Mouse (Mus musculus): ENCODE data around the gene Casc1. TPM values are rescaled to one million over a fixed set of nuclear protein-coding genes. Genes with fewer than 3 reads are reported as not detected.
"Not testable (repeated sequence)": the region's sequence is repeated elsewhere in the genome, so short reads cannot be mapped to it uniquely, and the experiment has no call there.

The Casc1 gene
- polyA plus RNA-seq, 1 experiment from 2014 or later = 0.60 TPM

GRCm38 (mm10) chr6:145160581-145160980 lies 50.2 kb downstream of the Casc1 start:
- Histone ChIP-seq H3K27ac (no peak overlapping the region), H3K9me3 (no peaks in the 10 kb centered on the region), H3K4me2 (replicated peaks) (no peak overlapping the region), H3K36me3 (no peaks in the 10 kb centered on the region), H3K27me3 (replicated peaks) (no peaks in the 10 kb centered on the region), H3K4me3 (no peak overlapping the region), H3K4me1 (no peaks in the 10 kb centered on the region), H3K9ac (no peak overlapping the region)
- no peak for ATAC-seq (ENCODE audit: low FRiP score, low read depth)
- WGBS = 71% methylated on average over 5 of the region's 5 CpGs

- WGBS = 82% methylated on average over 4 of the region's 4 CpGs
- no peaks in the 10 kb centered on the region for H3K4me1 ChIP-seq
- no peak for ATAC-seq (ENCODE audit: low FRiP score, low read depth)
- H3K36me3 ChIP-seq = no peaks in the 10 kb centered on the region
- no peaks in the 10 kb centered on the region for H3K27me3 ChIP-seq (replicated peaks)
- H3K4me2 ChIP-seq (replicated peaks) = no peak overlapping the region
- no peak overlapping the region for H3K9ac ChIP-seq
- H3K9me3 ChIP-seq = no peaks in the 10 kb centered on the region
- no peak overlapping the region for H3K4me3 ChIP-seq
- H3K27ac ChIP-seq = no peak overlapping the region
Observed at GRCm38 (mm10) chr6:145158619-145159018, 52.2 kb downstream of the Casc1 start.

- Histone ChIP-seq H3K27me3 (replicated peaks) (no peaks in the 10 kb centered on the region), H3K4me2 (replicated peaks) (no peak overlapping the region), H3K4me1 (no peaks in the 10 kb centered on the region), H3K9ac (no peak overlapping the region), H3K9me3 (no peaks in the 10 kb centered on the region), H3K4me3 (no peak overlapping the region), H3K27ac (no peak overlapping the region), H3K36me3 (no peaks in the 10 kb centered on the region)
- no peak for ATAC-seq (ENCODE audit: low FRiP score, low read depth)
- WGBS = 60% methylated on average over 9 of the region's 9 CpGs
Observed at GRCm38 (mm10) chr6:145149054-145149453, 61.8 kb downstream of the Casc1 start.

GRCm38 (mm10) chr6:145147716-145148115 lies 63.1 kb downstream of the Casc1 start:
- Histone ChIP-seq H3K27me3 (replicated peaks) (no peaks in the 10 kb centered on the region), H3K4me2 (replicated peaks) (no peak overlapping the region), H3K4me3 (no peak overlapping the region), H3K36me3 (no peaks in the 10 kb centered on the region), H3K9me3 (no peaks in the 10 kb centered on the region), H3K9ac (no peak overlapping the region), H3K27ac (no peak overlapping the region), H3K4me1 (no peaks in the 10 kb centered on the region)
- 93% methylated on average over 16 of the region's 16 CpGs for WGBS
- ATAC-seq (ENCODE audit: low FRiP score, low read depth) = no peak

GRCm38 (mm10) chr6:145145173-145145572 lies 65.6 kb downstream of the Casc1 start:
- 75% methylated on average over 7 of the region's 7 CpGs for WGBS
- no peaks in the 10 kb centered on the region for H3K27me3 ChIP-seq (replicated peaks)
- no peak for ATAC-seq (ENCODE audit: low FRiP score, low read depth)
- H3K36me3 ChIP-seq = no peaks in the 10 kb centered on the region
- H3K9ac ChIP-seq = no peak overlapping the region
- H3K4me3 ChIP-seq = no peak overlapping the region
- no peaks in the 10 kb centered on the region for H3K4me1 ChIP-seq
- H3K27ac ChIP-seq = no peak overlapping the region
- H3K4me2 ChIP-seq (replicated peaks) = no peak overlapping the region
- H3K9me3 ChIP-seq = no peaks in the 10 kb centered on the region

- no peak overlapping the region for H3K27ac ChIP-seq
- no peak overlapping the region for H3K4me2 ChIP-seq (replicated peaks)
- no peak overlapping the region for H3K9ac ChIP-seq
- no peaks in the 10 kb centered on the region for H3K9me3 ChIP-seq
- no peak for ATAC-seq (ENCODE audit: low FRiP score, low read depth)
- WGBS = 92% methylated on average over 12 of the region's 12 CpGs
- no peak overlapping the region for H3K4me3 ChIP-seq
- no peaks in the 10 kb centered on the region for H3K4me1 ChIP-seq
- no peaks in the 10 kb centered on the region for H3K36me3 ChIP-seq
- no peaks in the 10 kb centered on the region for H3K27me3 ChIP-seq (replicated peaks)
Observed at GRCm38 (mm10) chr6:145141827-145142226, 69.0 kb downstream of the Casc1 start.

GRCm38 (mm10) chr6:145140706-145141105 lies 70.1 kb downstream of the Casc1 start:
- Histone ChIP-seq H3K9ac (no peak overlapping the region), H3K27me3 (replicated peaks) (no peaks in the 10 kb centered on the region), H3K9me3 (no peaks in the 10 kb centered on the region), H3K27ac (no peak overlapping the region), H3K36me3 (no peaks in the 10 kb centered on the region), H3K4me3 (no peak overlapping the region), H3K4me1 (no peaks in the 10 kb centered on the region), H3K4me2 (replicated peaks) (no peak overlapping the region)
- no peak for ATAC-seq (ENCODE audit: low FRiP score, low read depth)
- 79% methylated on average over 11 of the region's 11 CpGs for WGBS

- Histone ChIP-seq H3K27me3 (replicated peaks) (no peaks in the 10 kb centered on the region), H3K9ac (no peak overlapping the region), H3K4me3 (no peak overlapping the region), H3K27ac (no peak overlapping the region), H3K9me3 (no peaks in the 10 kb centered on the region), H3K4me1 (no peaks in the 10 kb centered on the region), H3K4me2 (replicated peaks) (no peak overlapping the region), H3K36me3 (no peaks in the 10 kb centered on the region)
- 86% methylated on average over 11 of the region's 11 CpGs for WGBS
- ATAC-seq (ENCODE audit: low FRiP score, low read depth) = no peak
Observed at GRCm38 (mm10) chr6:145139776-145140475, 70.9 kb downstream of the Casc1 start.

GRCm38 (mm10) chr6:145139236-145139635 lies 71.6 kb downstream of the Casc1 start:
- H3K9ac ChIP-seq = no peak overlapping the region
- H3K4me3 ChIP-seq = no peak overlapping the region
- WGBS = 88% methylated on average over 13 of the region's 13 CpGs
- H3K4me2 ChIP-seq (replicated peaks) = no peak overlapping the region
- no peaks in the 10 kb centered on the region for H3K4me1 ChIP-seq
- no peaks in the 10 kb centered on the region for H3K36me3 ChIP-seq
- H3K9me3 ChIP-seq = no peaks in the 10 kb centered on the region
- no peak for ATAC-seq (ENCODE audit: low FRiP score, low read depth)
- H3K27ac ChIP-seq = no peak overlapping the region
- no peaks in the 10 kb centered on the region for H3K27me3 ChIP-seq (replicated peaks)

GRCm38 (mm10) chr6:145136831-145137230 lies 74.0 kb downstream of the Casc1 start:
- ATAC-seq (ENCODE audit: low FRiP score, low read depth) = no peak
- no peaks in the 10 kb centered on the region for H3K9me3 ChIP-seq
- H3K4me3 ChIP-seq = no peak overlapping the region
- no peaks in the 10 kb centered on the region for H3K4me1 ChIP-seq
- H3K9ac ChIP-seq = no peak overlapping the region
- no peak overlapping the region for H3K27ac ChIP-seq
- 86% methylated on average over 5 of the region's 5 CpGs for whole genome bisulfite sequencing
- H3K27me3 ChIP-seq (replicated peaks) = no peaks in the 10 kb centered on the region
- H3K36me3 ChIP-seq = no peaks in the 10 kb centered on the region
- H3K4me2 ChIP-seq (replicated peaks) = no peak overlapping the region

GRCm38 (mm10) chr6:145135804-145136203 lies 75.0 kb downstream of the Casc1 start:
- WGBS = 70% methylated on average over 9 of the region's 9 CpGs
- H3K27ac ChIP-seq = no peak overlapping the region
- ATAC-seq (ENCODE audit: low FRiP score, low read depth) = no peak

GRCm38 (mm10) chr6:145135295-145135694 lies 75.5 kb downstream of the Casc1 start:
- 86% methylated on average over 3 of the region's 3 CpGs for WGBS
- no peaks in the 10 kb centered on the region for H3K9me3 ChIP-seq
- no peak overlapping the region for H3K9ac ChIP-seq
- H3K4me1 ChIP-seq = no peaks in the 10 kb centered on the region
- no peaks in the 10 kb centered on the region for H3K36me3 ChIP-seq
- H3K27me3 ChIP-seq (replicated peaks) = no peaks in the 10 kb centered on the region
- ATAC-seq (ENCODE audit: low FRiP score, low read depth) = no peak
- H3K4me2 ChIP-seq (replicated peaks) = no peak overlapping the region
- no peak overlapping the region for H3K27ac ChIP-seq
- H3K4me3 ChIP-seq = no peak overlapping the region

More at GRCm38 (mm10) chr6:145135804-145136203, 75.0 kb downstream of the Casc1 start:
- no peaks in the 10 kb centered on the region for H3K9me3 ChIP-seq
- no peak overlapping the region for H3K4me3 ChIP-seq
- no peaks in the 10 kb centered on the region for H3K4me1 ChIP-seq
- no peak overlapping the region for H3K9ac ChIP-seq
- H3K36me3 ChIP-seq = no peaks in the 10 kb centered on the region
- H3K4me2 ChIP-seq (replicated peaks) = no peak overlapping the region
- no peaks in the 10 kb centered on the region for H3K27me3 ChIP-seq (replicated peaks)

- not testable (repeated sequence) for H3K4me1 ChIP-seq; H3K4me3 ChIP-seq; H3K9ac ChIP-seq; H3K36me3 ChIP-seq; H3K4me2 ChIP-seq (replicated peaks); ATAC-seq (ENCODE audit: low FRiP score, low read depth); H3K9me3 ChIP-seq; H3K27me3 ChIP-seq (replicated peaks); H3K27ac ChIP-seq
- WGBS = 79% methylated on average over 5 of the region's 5 CpGs
Observed at GRCm38 (mm10) chr6:145132969-145133368, 77.8 kb downstream of the Casc1 start.
